Mouse (Mus musculus) left cerebral cortex, adult 18-20 months (tissue): ENCODE measurements around the gene Afg3l1. TPM values are rescaled to one million over a fixed set of nuclear protein-coding genes. Genes with fewer than 3 reads are reported as not detected.
"Not testable (repeated sequence)": the region's sequence is repeated elsewhere in the genome, so short reads cannot be mapped to it uniquely, and the experiment has no call there.

Experiments
- DNase-seq, 2 experiments: peaks; one replicate each; pipeline ENCODE4 v3.0.0; 2021 to 2022; ENCODE audit warnings: low spot score in 2 of 2, mixed read lengths in 1 of 2
- total RNA-seq, 2 experiments: library from RNA; stranded (reverse); gene quantifications; 2 replicates each; pipeline ENCODE4 v1.2.3; 2021

The Afg3l1 gene
- total RNA-seq, 2 experiments from 2014 or later: 26.8 to 32.8 TPM

DNA sequence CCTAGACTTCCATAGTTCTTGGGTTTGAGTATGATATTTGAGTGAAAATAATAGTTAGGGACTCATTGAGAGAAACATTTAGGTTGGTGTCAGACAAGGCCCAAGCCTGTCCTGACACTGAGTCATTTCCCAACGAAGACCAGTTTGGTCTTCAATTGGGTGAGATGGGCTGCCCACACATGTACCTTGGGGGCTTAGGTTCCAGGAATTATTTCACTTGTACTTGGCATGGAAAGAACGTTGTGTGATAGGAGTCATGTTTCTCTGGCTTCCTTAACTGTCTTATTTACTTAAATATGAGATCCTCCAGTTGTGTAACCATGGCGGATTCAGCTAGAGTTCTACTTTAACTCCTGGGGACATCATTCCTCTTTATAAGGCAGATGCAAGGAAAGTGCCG is 14.1 kb upstream of the Afg3l1 start:
- no peak for DNase-seq

- DNase-seq: no peak
These were observed 10.2 kb upstream of the Afg3l1 start for GRCm38 (mm10) chr8:123467476-123467875.

GRCm38 (mm10) chr8:123472991-123473390 is 4.7 kb upstream of the Afg3l1 start:
- not testable (repeated sequence) for DNase-seq

- DNase-seq: not testable (repeated sequence)
These were observed 3.2 kb upstream of the Afg3l1 start for GRCm38 (mm10) chr8:123474549-123474948.

- peak in 1 of 2 experiments; percentile 17 for DNase-seq
These were observed 579 bp upstream of the Afg3l1 start for GRCm38 (mm10) chr8:123476911-123477736.

- no peak for DNase-seq
These were observed 934 bp downstream of the Afg3l1 start for GRCm38 (mm10) chr8:123478456-123479218.

DNA sequence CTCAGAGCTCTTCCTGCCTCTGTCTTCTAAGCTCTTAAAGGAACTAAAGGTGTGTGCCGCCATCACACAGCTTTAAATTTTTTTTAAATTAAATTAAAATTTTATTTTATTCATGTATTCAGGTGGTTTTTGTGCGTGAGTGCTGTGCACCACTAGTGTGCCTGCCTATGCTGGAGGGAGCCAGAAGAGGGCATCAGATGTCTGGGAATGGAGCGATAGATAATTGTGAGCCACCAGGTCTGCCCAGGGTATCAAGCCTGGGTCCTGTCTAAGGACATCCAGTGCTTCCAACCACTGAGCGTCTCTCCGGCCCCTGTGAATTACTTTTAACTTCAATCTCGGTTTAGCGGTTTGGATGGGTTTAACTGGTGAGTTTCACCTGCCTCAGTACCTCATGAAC is 4.9 kb downstream of the Afg3l1 start:
- no peak for DNase-seq

- no peak for DNase-seq
These were observed 13.8 kb downstream of the Afg3l1 start for GRCm38 (mm10) chr8:123491280-123492075.

GRCm38 (mm10) chr8:123492898-123493297 is 15.2 kb downstream of the Afg3l1 start:
- no peak for DNase-seq

GRCm38 (mm10) chr8:123497699-123498098 is 20.0 kb downstream of the Afg3l1 start:
- no peak for DNase-seq

- DNase-seq: peak in 1 of 2 experiments; percentile 41
These were observed 21.3 kb downstream of the Afg3l1 start for GRCm38 (mm10) chr8:123498963-123499362.

- DNase-seq: no peak
These were observed 21.9 kb downstream of the Afg3l1 start for GRCm38 (mm10) chr8:123499556-123499955.

GRCm38 (mm10) chr8:123502192-123502591 is 24.5 kb downstream of the Afg3l1 start:
- no peak for DNase-seq

- DNase-seq: no peak
These were observed 26.2 kb downstream of the Afg3l1 start for GRCm38 (mm10) chr8:123503801-123504467.

DNA sequence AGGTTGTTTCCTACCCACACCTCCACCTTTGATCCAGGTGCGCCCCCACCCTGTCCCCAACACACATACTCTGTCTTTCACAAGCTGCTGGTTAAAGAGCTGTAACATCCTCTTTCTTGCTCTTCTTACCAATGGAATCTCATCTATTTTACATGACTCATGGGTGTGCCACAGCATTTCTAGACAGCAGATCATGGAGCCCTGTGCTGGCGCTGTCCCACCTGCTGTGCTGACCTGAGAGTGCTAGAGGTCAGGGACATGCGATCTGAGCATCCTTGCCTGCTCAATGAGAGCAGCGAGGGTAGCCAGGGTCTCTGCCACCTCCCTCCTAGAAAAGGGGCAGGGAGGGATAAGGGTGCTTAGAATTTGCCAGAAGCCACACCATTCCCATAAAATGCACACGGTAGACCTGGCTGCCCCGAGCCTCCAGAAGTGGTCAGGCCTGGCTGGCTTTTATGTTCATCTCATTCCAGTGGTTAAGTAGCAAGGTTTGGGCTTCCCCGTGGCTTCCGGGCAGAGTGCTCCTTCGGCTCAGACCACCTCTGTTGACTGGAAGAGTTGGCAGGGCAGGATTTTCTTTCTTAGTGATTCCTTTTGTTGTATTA is 27.0 kb downstream of the Afg3l1 start:
- DNase-seq: no peak

GRCm38 (mm10) chr8:123505267-123505666 is 27.6 kb downstream of the Afg3l1 start:
- DNase-seq: no peak

GRCm38 (mm10) chr8:123505695-123506094 is 28.0 kb downstream of the Afg3l1 start:
- DNase-seq: no peak

- no peak for DNase-seq
These were observed 29.4 kb downstream of the Afg3l1 start for GRCm38 (mm10) chr8:123507153-123507552.

DNA sequence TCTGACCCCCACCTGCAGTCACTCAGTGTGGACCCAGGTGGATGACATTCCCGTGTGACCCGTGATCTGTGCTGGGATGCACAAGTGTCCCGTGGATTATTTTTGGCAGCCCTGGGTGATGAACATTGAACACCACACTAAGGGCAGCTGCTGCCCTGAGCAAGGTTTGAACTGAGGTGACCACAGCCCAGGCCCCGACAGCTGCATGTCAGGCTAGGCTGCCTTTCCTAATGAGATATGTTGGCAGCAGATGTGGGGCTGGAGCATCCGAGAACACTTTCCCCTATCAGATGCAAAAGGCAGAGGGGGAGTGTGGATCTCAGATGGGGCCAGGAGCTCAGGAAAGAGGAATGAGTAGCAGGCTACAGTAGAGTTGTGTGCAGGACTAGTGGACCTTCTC is 33.1 kb downstream of the Afg3l1 start:
- DNase-seq: no peak

DNA sequence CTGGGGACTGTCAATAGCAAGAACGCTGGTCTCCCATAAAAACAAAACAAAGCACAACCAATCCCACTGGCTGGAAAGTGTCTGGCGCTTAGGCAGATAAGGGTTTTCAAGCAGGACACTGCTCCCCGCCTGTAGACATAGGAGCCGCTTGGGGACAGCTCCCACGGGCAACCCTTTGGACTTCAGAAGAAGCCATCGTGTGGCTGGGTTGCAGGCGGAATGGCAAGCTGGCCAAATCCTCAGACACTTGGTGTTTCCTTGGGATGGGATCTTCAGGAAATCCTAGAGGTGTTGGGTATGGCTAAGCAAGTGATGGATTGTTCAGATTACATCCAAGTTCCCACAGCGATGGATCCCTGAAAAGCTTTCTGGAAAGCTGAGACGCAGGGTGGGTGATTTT is 36.4 kb downstream of the Afg3l1 start:
- DNase-seq: no peak
